9 mouse cellular contexts compared by ENCODE assay signal in genomic region chr11:8652792-8653645, GRCm38 (mm10). TPM values are rescaled to one million over a fixed set of nuclear protein-coding genes. Genes with fewer than 3 reads are reported as not detected.
DNase-seq lines count a peak whose midpoint lies in the region; ATAC-seq and TF ChIP-seq lines count a peak whose summit lies in the region.
"Had no signal": no experiment of that assay in that cellular context is flagged by ENCODE, and none has a peak within 500 bp of the region (broad histone marks: within the 10 kb centered on the region; RNA-seq: fewer than 3 reads in every experiment).

No protein-coding gene starts in this region.

- H3K27me3 ChIP-seq in kidney, embryonic 14.5 days (ENCODE audit: control insufficient read depth, insufficient read depth, low read length), result no peaks in the 10 kb centered on the region
- no peaks in the 10 kb centered on the region for H3K27me3 ChIP-seq in E14TG2a.4 (ENCODE audit: insufficient read depth, low read length)
- H3K27me3 ChIP-seq in intestine, embryonic 16.5 days (replicated peaks; ENCODE audit: control insufficient read depth, insufficient read depth, low read length), result no peaks in the 10 kb centered on the region

- H3K9me3 ChIP-seq in kidney, embryonic 14.5 days (ENCODE audit: control insufficient read depth, low read length), result no peaks in the 10 kb centered on the region
- peaks cover 4% of the 10 kb centered on the region; the same call in 1 of the 2 replicates for H3K9me3 ChIP-seq in E14TG2a.4 (ENCODE audit: low read length)
- no peaks in the 10 kb centered on the region for H3K9me3 ChIP-seq in intestine, embryonic 16.5 days (ENCODE audit: control insufficient read depth, low read length)

- DNase-seq in adrenal gland, adult (ENCODE audit: inconsistent age in 2 of 2, low spot score in 1 of 2), result peak; percentile 67 to 79
- no peak for DNase-seq in adrenal gland, postnatal 25 days
- no peak for DNase-seq in kidney, adult 8-10 months
- DNase-seq in thymus, postnatal 4 days, result no peak
- no peak for DNase-seq in gastrocnemius, postnatal 10 days
- DNase-seq: right cerebral cortex, postnatal 14 days had no signal

- H3K4me3 ChIP-seq in kidney, embryonic 14.5 days (ENCODE audit: low read length), result no peak overlapping the region
- H3K4me3 ChIP-seq in E14TG2a.4 (replicated peaks; ENCODE audit: low read length), result peak overlapping the region; percentile 52
- H3K4me3 ChIP-seq in intestine, embryonic 16.5 days (ENCODE audit: low read length), result no peak overlapping the region

- 52% methylated on average over 10 of the region's 10 CpGs for WGBS in kidney, embryonic 14.5 days
- WGBS in intestine, embryonic 16.5 days, result 43% methylated on average over 10 of the region's 10 CpGs

- H3K4me2 ChIP-seq in kidney, embryonic 14.5 days (replicated peaks; ENCODE audit: low read depth, low read length), result no peak overlapping the region
- H3K4me2 ChIP-seq in intestine, embryonic 16.5 days (ENCODE audit: low read depth, low read length), result no peak overlapping the region

- peak overlapping the region; percentile 34; the same call in 1 of the 2 replicates for H3K27ac ChIP-seq in kidney, embryonic 14.5 days (ENCODE audit: low read depth, low read length)
- peak overlapping the region; percentile 11; the same call in 1 of the 2 replicates for H3K27ac ChIP-seq in intestine, embryonic 16.5 days (ENCODE audit: low read length)

- 0 out of 2 replicates have a peak, but pooled peaks have one; percentile 21 for ATAC-seq in kidney, embryonic 14.5 days (ENCODE audit: low FRiP score, low TSS enrichment)
- ATAC-seq in intestine, embryonic 16.5 days, result no peak

- no peaks in the 10 kb centered on the region for H3K36me3 ChIP-seq in kidney, embryonic 14.5 days (ENCODE audit: control insufficient read depth, insufficient read depth, low read length)
- H3K36me3 ChIP-seq in E14TG2a.4 (ENCODE audit: insufficient read depth, low read length), result peaks cover 21% of the 10 kb centered on the region; the same call in 1 of the 2 replicates
- H3K36me3 ChIP-seq in intestine, embryonic 16.5 days (ENCODE audit: control insufficient read depth, insufficient read depth, low read length), result no peaks in the 10 kb centered on the region

- H3K4me1 ChIP-seq in kidney, embryonic 14.5 days (ENCODE audit: control insufficient read depth, insufficient read depth, low read length), result peaks cover 43% of the 10 kb centered on the region
- peaks cover 86% of the 10 kb centered on the region for H3K4me1 ChIP-seq in E14TG2a.4 (replicated peaks; ENCODE audit: low read depth, low read length)
- peaks cover 48% of the 10 kb centered on the region for H3K4me1 ChIP-seq in intestine, embryonic 16.5 days (ENCODE audit: control insufficient read depth, insufficient read depth, low read length)

- no peak overlapping the region for H3K9ac ChIP-seq in kidney, embryonic 14.5 days (ENCODE audit: low read depth, low read length)
- no peak overlapping the region for H3K9ac ChIP-seq in intestine, embryonic 16.5 days (ENCODE audit: low read depth, low read length)

- peak; percentile 21; the same call in 1 of the 2 replicates for TF ChIP-seq CTCF in E14TG2a.4 (conservative IDR thresholded peaks at IDR 0.05; ENCODE audit: low read length)

RNA-seq across cellular contexts. Expression of gene Tns3, which starts 11.3 kb away (rescaled TPM):
- total RNA-seq in adrenal gland, postnatal 25 days (2021), result 52.2 and 71.1 TPM in 2 replicates
- 12.5 and 20.3 TPM in 2 replicates for polyA plus RNA-seq in kidney, embryonic 14.5 days (2014; fragmentation: Nextera tagmentation; extraction: Ambion mirVana)
- 18.7 and 21.0 TPM in 2 replicates for polyA plus RNA-seq in intestine, embryonic 16.5 days (2015; fragmentation: Nextera tagmentation; extraction: Ambion mirVana)
- 10 to 100 TPM; 16.7 to 21.3 TPM for total RNA-seq in gastrocnemius, postnatal 10 days (2021)

Comparison
In these comparisons a context has a peak if more than half of its experiments do, and no peak if none do; other contexts are left out.
1. DNase-seq: peak in adrenal gland, adult (2 of 2); none in adrenal gland, postnatal 25 days (single experiment), kidney, adult 8-10 months (0 of 2), thymus, postnatal 4 days (single experiment) and gastrocnemius, postnatal 10 days (single experiment).